Mouse (Mus musculus): ENCODE measurements around the gene Pak2. TPM values are rescaled to one million over a fixed set of nuclear protein-coding genes. Genes with fewer than 3 reads are reported as not detected.
A peak's percentile ranks its signal among the peaks of the same experiment; 100 is the strongest.
"Not testable (repeated sequence)": the region's sequence is repeated elsewhere in the genome, so short reads cannot be mapped to it uniquely, and the experiment has no call there.

The Pak2 gene
- total and polyA plus RNA-seq, 2 experiments from 2014 or later = 29.4 to 41.1 TPM

DNA sequence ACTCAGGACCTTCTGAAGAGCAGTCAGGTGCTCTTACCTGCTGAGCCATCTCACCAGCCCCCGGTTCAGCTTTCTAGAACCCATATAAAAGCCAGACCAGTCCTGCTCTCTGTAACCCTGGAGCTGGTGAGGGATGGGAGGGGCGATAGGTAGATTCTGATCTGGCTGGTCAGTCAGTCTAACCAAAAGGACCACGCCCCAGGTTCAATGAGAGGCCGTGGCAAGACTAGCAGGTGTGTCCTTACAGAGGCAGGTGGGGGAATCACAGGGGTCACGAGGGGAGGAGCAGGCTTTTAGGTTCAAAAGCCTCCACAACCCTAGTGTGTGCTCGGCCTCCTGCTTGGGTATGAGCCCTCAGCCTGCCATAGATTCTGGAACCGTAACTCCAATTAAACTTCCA, 12.3 kb upstream of the Pak2 start:
- no peak for TF ChIP-seq CTCF (IDR thresholded peaks at IDR 0.05; ENCODE audit: low read depth)
- Histone ChIP-seq H3K27me3 (ENCODE audit: insufficient read depth, low read length) (no peaks in the 10 kb centered on the region), H3K36me3 (ENCODE audit: insufficient read depth) (peaks cover 57% of the 10 kb centered on the region), H3K4me3 (ENCODE audit: low read depth, low read length) (no peak overlapping the region), H3K27ac (ENCODE audit: low read depth, low read length) (no peak overlapping the region), H3K4me1 (ENCODE audit: insufficient read depth) (no peaks in the 10 kb centered on the region), H3K4me2 (ENCODE audit: low read depth) (no peak overlapping the region), H3K9me3 (ENCODE audit: low read length) (no peaks in the 10 kb centered on the region), H3K9ac (no peak overlapping the region)
- ATAC-seq (no peak), DNase-seq (no peak)
- WGBS = 97% methylated on average over 7 of the region's 7 CpGs

DNA sequence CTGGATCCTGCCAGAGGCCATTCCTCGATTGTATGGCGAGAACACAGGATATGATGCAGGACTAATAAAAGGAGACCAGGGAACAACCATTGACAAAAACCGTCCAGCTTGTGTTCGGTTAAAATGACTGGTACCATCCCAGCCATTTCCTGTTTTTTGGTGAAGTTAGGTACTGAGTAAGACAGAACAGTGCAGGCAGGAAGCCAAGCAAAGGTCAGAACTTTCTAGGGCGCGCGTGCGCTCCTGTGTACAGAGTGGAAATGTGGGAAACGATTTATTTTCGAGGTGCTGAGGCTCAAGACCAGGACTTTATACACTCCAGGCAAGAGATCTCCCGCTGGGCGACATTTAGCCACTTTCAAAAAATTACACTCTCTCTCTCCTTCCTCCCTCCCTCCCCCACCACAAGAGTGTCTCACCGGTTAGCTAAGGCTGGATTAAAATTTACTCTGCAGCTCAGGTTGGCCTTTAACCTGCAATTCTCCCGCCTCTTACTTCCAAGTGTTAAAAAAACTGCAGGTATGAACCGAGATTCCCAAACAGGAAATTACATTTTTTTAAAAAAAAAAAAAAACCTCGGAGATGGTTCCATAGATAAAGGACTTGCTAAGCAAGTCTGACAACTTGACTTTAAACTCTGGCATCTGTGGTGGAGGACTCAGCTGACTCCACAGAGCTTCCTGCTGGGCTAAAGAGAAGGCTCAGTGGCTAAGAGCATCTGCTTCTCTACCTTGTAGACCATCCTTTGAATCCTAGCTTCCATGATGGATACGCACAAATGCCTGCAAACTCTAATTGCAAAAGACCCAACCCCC, 8.7 kb upstream of the Pak2 start:
- no peak for TF ChIP-seq CTCF (IDR thresholded peaks at IDR 0.05; ENCODE audit: low read depth)
- no peak overlapping the region for H3K9ac ChIP-seq
- H3K9me3 ChIP-seq (ENCODE audit: low read length) = no peaks in the 10 kb centered on the region
- ATAC-seq = no peak
- no peak overlapping the region for H3K4me3 ChIP-seq (ENCODE audit: low read depth, low read length)
- peaks cover 72% of the 10 kb centered on the region for H3K36me3 ChIP-seq (ENCODE audit: insufficient read depth)
- no peak for DNase-seq
- no peak overlapping the region for H3K4me2 ChIP-seq (ENCODE audit: low read depth)
- no peak overlapping the region for H3K27ac ChIP-seq (ENCODE audit: low read depth, low read length)
- H3K27me3 ChIP-seq (ENCODE audit: insufficient read depth, low read length) = no peaks in the 10 kb centered on the region
- no peaks in the 10 kb centered on the region for H3K4me1 ChIP-seq (ENCODE audit: insufficient read depth)
- WGBS = 86% methylated on average over 17 of the region's 17 CpGs

GRCm38 (mm10) chr16:32078408-32078990, 643 bp downstream of the Pak2 start:
- WGBS = 1% methylated on average over 24 of the region's 30 CpGs
- H3K4me3 ChIP-seq (ENCODE audit: low read depth, low read length) = peak overlapping the region; percentile 100
- no peaks in the 10 kb centered on the region for H3K36me3 ChIP-seq (ENCODE audit: insufficient read depth)
- no peaks in the 10 kb centered on the region for H3K27me3 ChIP-seq (ENCODE audit: insufficient read depth, low read length)
- peak overlapping the region; percentile 94 for H3K9ac ChIP-seq
- TF ChIP-seq CTCF (IDR thresholded peaks at IDR 0.05; ENCODE audit: low read depth) = no peak
- peak; percentile 63; the same call in 1 of the 2 replicates for ATAC-seq
- H3K27ac ChIP-seq (ENCODE audit: low read depth, low read length) = peak overlapping the region; percentile 90
- peak; percentile 55 for DNase-seq
- peak overlapping the region; percentile 82 for H3K4me2 ChIP-seq (ENCODE audit: low read depth)
- H3K4me1 ChIP-seq (ENCODE audit: insufficient read depth) = peaks cover 14% of the 10 kb centered on the region; the same call in 1 of the 2 replicates
- no peaks in the 10 kb centered on the region for H3K9me3 ChIP-seq (ENCODE audit: low read length)

DNA sequence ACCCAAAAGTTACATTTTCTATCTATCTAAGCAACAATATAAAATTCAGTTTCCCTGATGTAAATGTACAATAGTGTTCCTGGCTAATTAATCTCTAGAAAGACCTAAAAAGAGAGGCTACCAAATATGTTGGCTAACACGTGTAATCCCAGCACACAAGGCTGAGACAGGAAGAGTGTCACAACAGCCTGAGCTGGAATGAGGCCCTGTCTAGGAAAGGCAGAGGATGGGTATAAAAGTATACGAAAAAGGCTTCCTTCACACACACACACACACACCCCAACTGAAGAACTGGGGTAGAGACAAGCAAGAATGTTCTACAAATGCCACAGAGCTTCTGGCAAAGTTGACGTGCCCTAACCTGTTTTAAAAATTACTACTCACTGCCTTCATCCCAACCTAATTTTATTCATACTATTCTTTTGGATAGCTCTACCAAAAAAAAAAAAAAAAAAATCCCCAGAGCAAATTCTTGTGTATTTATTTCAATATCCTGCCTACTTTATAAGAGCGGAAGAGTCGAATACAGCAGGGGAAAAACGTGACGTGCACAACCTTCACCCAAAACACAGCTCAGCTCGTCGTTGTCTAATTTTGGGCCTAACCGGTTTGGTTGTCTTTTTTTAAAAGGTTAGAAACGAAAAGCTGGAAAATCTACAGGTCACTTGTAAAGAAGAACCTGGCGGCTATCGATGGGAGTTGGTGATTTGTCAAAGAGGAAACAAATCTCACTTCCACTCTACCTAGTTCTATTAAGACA, 1.3 kb downstream of the Pak2 start:
- DNase-seq (no peak), ATAC-seq (no peak)
- Histone ChIP-seq H3K9me3 (ENCODE audit: low read length) (no peaks in the 10 kb centered on the region), H3K9ac (peak overlapping the region; percentile 94), H3K36me3 (ENCODE audit: insufficient read depth) (no peaks in the 10 kb centered on the region), H3K27ac (ENCODE audit: low read depth, low read length) (no peak overlapping the region), H3K27me3 (ENCODE audit: insufficient read depth, low read length) (no peaks in the 10 kb centered on the region), H3K4me3 (ENCODE audit: low read depth, low read length) (peak overlapping the region; percentile 100), H3K4me2 (ENCODE audit: low read depth) (peak overlapping the region; percentile 82), H3K4me1 (ENCODE audit: insufficient read depth) (peaks cover 14% of the 10 kb centered on the region; the same call in 1 of the 2 replicates)
- no peak for TF ChIP-seq CTCF (IDR thresholded peaks at IDR 0.05; ENCODE audit: low read depth)
- 5% methylated on average over 13 of the region's 13 CpGs for WGBS

DNA sequence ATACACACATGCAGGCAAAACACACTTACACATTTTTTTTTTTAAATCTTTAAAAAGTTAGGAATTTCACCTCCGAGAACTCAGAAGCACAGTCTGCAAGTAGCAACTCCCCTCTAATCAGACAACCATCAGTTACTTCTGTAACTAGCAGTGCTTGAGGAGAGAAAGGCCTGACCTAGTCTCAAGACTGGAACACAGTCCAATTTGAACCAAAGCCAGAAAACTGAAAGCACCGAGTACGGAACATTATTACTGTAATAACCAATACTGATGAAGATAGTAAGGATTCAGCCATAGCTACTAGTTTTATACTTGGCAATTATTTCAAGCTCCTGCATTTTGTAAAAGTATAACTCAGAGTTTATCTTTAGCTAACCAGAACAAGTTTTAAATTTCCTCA, 2.7 kb downstream of the Pak2 start:
- Histone ChIP-seq H3K4me2 (ENCODE audit: low read depth) (no peak overlapping the region), H3K27ac (ENCODE audit: low read depth, low read length) (no peak overlapping the region), H3K4me3 (ENCODE audit: low read depth, low read length) (no peak overlapping the region), H3K4me1 (ENCODE audit: insufficient read depth) (peaks cover 14% of the 10 kb centered on the region; the same call in 1 of the 2 replicates), H3K27me3 (ENCODE audit: insufficient read depth, low read length) (no peaks in the 10 kb centered on the region), H3K36me3 (ENCODE audit: insufficient read depth) (no peaks in the 10 kb centered on the region), H3K9me3 (ENCODE audit: low read length) (no peaks in the 10 kb centered on the region), H3K9ac (no peak overlapping the region)
- WGBS = 48% methylated on average over 3 of the region's 3 CpGs
- no peak for TF ChIP-seq CTCF (IDR thresholded peaks at IDR 0.05; ENCODE audit: low read depth)
- ATAC-seq (no peak), DNase-seq (no peak)

GRCm38 (mm10) chr16:32075762-32076161, 3.4 kb downstream of the Pak2 start:
- DNase-seq (no peak), ATAC-seq (no peak)
- TF ChIP-seq CTCF (IDR thresholded peaks at IDR 0.05; ENCODE audit: low read depth) = no peak
- Histone ChIP-seq H3K36me3 (ENCODE audit: insufficient read depth) (no peaks in the 10 kb centered on the region), H3K9me3 (ENCODE audit: low read length) (no peaks in the 10 kb centered on the region), H3K27ac (ENCODE audit: low read depth, low read length) (no peak overlapping the region), H3K4me1 (ENCODE audit: insufficient read depth) (peaks cover 14% of the 10 kb centered on the region; the same call in 1 of the 2 replicates), H3K4me3 (ENCODE audit: low read depth, low read length) (no peak overlapping the region), H3K9ac (no peak overlapping the region), H3K4me2 (ENCODE audit: low read depth) (no peak overlapping the region), H3K27me3 (ENCODE audit: insufficient read depth, low read length) (no peaks in the 10 kb centered on the region)
- 64% methylated on average over 1 of the region's 1 CpGs for WGBS

GRCm38 (mm10) chr16:32070070-32070469, 9.1 kb downstream of the Pak2 start:
- not testable (repeated sequence) for H3K36me3 ChIP-seq (ENCODE audit: insufficient read depth); DNase-seq; H3K9ac ChIP-seq; H3K27ac ChIP-seq (ENCODE audit: low read depth, low read length); H3K4me1 ChIP-seq (ENCODE audit: insufficient read depth); ATAC-seq; H3K27me3 ChIP-seq (ENCODE audit: insufficient read depth, low read length); H3K4me2 ChIP-seq (ENCODE audit: low read depth); H3K9me3 ChIP-seq (ENCODE audit: low read length); H3K4me3 ChIP-seq (ENCODE audit: low read depth, low read length)
- WGBS = 65% methylated on average over 4 of the region's 4 CpGs

Data from forebrain, postnatal 0 days (tissue).